Mouse (Mus musculus): ENCODE measurements around the gene Mfap4. TPM values are rescaled to one million over a fixed set of nuclear protein-coding genes. Genes with fewer than 3 reads are reported as not detected.

Gene Mfap4
- 169 and 222 TPM in 2 replicates for polyA plus RNA-seq (2015; fragmentation: Nextera tagmentation; extraction: Ambion mirVana)

DNA sequence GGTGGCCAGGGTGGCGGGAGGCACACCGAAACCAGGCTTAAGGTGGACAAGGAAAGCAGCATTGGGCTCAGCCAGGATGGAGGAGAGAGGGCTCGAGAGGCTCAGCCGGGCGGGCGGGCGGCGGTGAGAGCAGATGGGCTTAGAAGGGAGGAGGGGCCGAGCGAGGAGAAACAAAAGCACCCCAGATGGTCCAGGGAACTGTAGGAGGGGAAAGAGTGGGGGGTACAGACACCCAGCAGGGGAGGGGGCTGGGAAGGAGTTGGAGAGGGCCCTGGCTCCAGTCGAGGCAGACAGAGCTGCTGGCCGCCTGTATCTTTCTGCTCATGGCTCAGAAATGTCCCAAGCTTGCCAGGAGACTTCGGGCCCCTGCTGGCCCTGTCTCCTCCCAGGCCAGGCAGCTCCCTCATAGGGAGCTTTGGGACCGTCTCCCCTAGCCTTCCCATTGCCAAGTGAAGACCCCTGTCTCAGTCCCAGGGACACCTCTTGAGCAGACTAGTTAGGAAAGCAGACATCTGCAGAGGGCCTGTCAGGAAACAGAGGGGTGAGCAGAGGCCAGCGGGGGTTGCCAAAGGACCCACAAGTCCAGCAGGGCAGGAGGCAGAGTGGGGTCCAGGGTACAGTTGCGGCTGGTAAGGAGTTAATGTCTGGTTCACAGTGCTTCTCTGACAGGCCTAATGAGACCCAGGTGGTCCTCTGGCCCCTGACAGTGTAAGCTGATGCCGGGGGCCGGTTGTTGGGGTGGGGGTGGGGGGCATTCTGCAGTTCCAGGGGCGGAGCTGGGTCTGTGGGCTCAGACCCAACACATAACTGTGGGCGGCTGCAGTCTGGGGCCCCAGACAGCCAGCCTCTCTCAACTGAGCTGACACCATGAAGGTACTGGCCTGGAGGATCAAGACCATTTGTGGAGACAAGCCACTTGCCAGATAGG is at the start of gene Mfap4:
Gene Mfap4 (plus strand): TSS at position 819 of the 928 bp plus-strand sequence.

DNA sequence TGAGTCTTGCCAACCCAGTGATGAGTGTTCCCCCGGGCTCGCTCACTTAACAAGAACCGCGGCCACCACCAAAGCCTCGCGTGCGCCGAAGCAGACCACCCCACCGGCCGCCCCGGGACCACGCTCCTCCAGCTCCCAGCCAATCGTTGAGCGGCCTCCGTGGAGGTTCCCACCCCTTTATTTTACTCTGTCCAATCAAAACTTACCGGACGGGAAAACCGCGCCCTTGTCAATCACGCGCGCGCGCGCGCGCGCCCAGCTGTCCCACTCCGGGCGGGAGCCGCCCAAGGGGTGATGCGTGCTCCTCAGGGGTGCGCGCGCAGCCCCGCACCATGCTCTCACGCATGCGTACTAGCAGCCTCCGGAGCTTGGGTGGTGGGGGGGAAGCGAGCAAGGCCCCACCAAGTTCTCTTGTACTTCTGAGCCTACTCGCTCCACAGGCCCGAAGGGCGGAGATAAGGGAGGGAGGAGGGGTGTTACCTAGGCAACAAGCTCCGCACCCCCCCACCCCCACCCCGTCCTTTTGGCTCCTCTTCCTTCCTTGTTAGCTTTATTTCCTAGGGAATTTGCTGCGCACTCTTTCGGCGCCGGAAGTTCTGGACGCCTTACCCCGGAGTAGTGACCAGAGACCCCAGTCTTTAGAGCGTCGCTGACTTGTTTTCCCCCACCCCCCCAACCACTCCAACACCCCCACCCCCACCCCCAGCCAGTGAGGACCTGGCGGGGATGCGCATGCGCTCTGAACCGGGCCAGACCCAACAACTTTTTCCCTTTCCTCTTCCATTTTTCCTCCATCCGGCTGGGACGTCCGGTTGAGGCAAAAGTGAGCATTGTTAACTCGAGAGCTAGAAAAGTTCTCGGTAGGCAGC is 9.1 kb downstream of the Mfap4 start, which contains the start of gene Mapk7:
Gene Mapk7 (minus strand): TSS at position 278 of the 869 bp plus-strand sequence.

DNA sequence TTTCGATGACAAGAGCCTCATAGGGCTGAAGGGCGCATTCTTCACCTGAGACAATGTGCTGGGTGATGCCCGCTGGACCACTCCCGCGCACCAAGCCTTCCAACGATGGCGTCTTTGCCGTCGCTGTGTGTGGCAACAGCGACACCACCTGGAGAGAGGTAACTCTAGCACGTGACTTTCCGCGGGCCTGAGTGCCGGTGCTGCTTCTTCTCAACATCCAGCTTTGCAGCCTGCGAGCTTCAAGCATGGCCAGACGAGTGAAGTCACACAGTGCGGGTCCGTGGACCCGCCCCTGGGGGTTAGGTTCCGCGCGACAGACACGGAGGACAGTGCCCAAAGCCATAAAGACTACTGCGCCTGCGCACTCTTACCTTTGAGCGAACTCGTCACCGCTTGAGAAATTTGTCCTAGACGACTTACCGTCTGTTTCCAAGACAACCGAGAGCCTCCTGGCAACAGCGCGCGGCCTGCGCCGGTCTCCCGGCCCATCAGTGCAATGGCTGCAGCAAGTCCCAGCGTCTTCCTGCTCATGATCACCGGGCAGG is 19.6 kb downstream of the Mfap4 start, which contains the start of gene B9d1:
Gene B9d1 (plus strand): TSS at position 432 of the 545 bp plus-strand sequence.

Other genes starting within 250 kb of the Mfap4 start
- 14.6 and 17.4 TPM in 2 replicates for gene Aldh3a2, start 218.0 kb upstream of the Mfap4 start, polyA plus RNA-seq (2015; fragmentation: Nextera tagmentation; extraction: Ambion mirVana)
- gene Slc47a2, start 142.6 kb upstream of the Mfap4 start, polyA plus RNA-seq (2015; fragmentation: Nextera tagmentation; extraction: Ambion mirVana): not detected in 2 replicates
- gene Slc47a1, start 107.1 kb upstream of the Mfap4 start, polyA plus RNA-seq (2015; fragmentation: Nextera tagmentation; extraction: Ambion mirVana): 7.1 TPM in 2 replicates
- gene Rnf112, start 31.3 kb upstream of the Mfap4 start, polyA plus RNA-seq (2015; fragmentation: Nextera tagmentation; extraction: Ambion mirVana): 0.13 and 0.18 TPM in 2 replicates
- gene Mapk7, start 9.0 kb downstream of the Mfap4 start, polyA plus RNA-seq (2015; fragmentation: Nextera tagmentation; extraction: Ambion mirVana): 13.6 and 15.2 TPM in 2 replicates
- 5.8 and 5.9 TPM in 2 replicates for gene B9d1, start 19.7 kb downstream of the Mfap4 start, polyA plus RNA-seq (2015; fragmentation: Nextera tagmentation; extraction: Ambion mirVana)
- 12.8 and 14.8 TPM in 2 replicates for gene Epn2, start 94.3 kb downstream of the Mfap4 start, polyA plus RNA-seq (2015; fragmentation: Nextera tagmentation; extraction: Ambion mirVana)
- gene Grap, start 167.8 kb downstream of the Mfap4 start, polyA plus RNA-seq (2015; fragmentation: Nextera tagmentation; extraction: Ambion mirVana): 7.9 and 10.5 TPM in 2 replicates
- 0.21 and 0.66 TPM in 2 replicates for gene Fam83g, start 198.7 kb downstream of the Mfap4 start, polyA plus RNA-seq (2015; fragmentation: Nextera tagmentation; extraction: Ambion mirVana)
- 0.13 TPM in 1 of 2 replicates, not detected in the other for gene Slc5a10, start 235.4 kb downstream of the Mfap4 start, polyA plus RNA-seq (2015; fragmentation: Nextera tagmentation; extraction: Ambion mirVana)